Mouse (Mus musculus): ENCODE results near the gene Cfap99.

Cfap99 gene

GRCm38 (mm10) chr5:34288154-34288716 lies at the start of gene Cfap99, which contains the start of gene Zfyve28:
Cfap99 (plus strand) TSS chr5:34288600.
Zfyve28 (minus strand) TSS chr5:34288449.
- DNase-seq (ENCODE audit: low spot score): peak; percentile 94

- peak; percentile 62 for DNase-seq (ENCODE audit: low spot score)
These were observed 46.0 kb upstream of the Cfap99 start for GRCm38 (mm10) chr5:34242224-34242963.

- no peak for DNase-seq (ENCODE audit: low spot score)
These were observed 45.3 kb upstream of the Cfap99 start for GRCm38 (mm10) chr5:34243062-34243461.

GRCm38 (mm10) chr5:34246443-34246842 lies 42.0 kb upstream of the Cfap99 start:
- no peak for DNase-seq (ENCODE audit: low spot score)

GRCm38 (mm10) chr5:34249132-34249531 lies 39.3 kb upstream of the Cfap99 start:
- DNase-seq (ENCODE audit: low spot score): no peak

GRCm38 (mm10) chr5:34250090-34250489 lies 38.3 kb upstream of the Cfap99 start:
- peak; percentile 23 for DNase-seq (ENCODE audit: low spot score)

GRCm38 (mm10) chr5:34251794-34252193 lies 36.6 kb upstream of the Cfap99 start:
- peak; percentile 67 for DNase-seq (ENCODE audit: low spot score)

- peak; percentile 49 for DNase-seq (ENCODE audit: low spot score)
These were observed 36.0 kb upstream of the Cfap99 start for GRCm38 (mm10) chr5:34252307-34252966.

GRCm38 (mm10) chr5:34252967-34253519 lies 35.4 kb upstream of the Cfap99 start:
- DNase-seq (ENCODE audit: low spot score): peak; percentile 55

- DNase-seq (ENCODE audit: low spot score): no peak
These were observed 34.1 kb upstream of the Cfap99 start for GRCm38 (mm10) chr5:34254309-34254708.

- peak; percentile 28 for DNase-seq (ENCODE audit: low spot score)
These were observed 33.2 kb upstream of the Cfap99 start for GRCm38 (mm10) chr5:34255189-34255588.

- no peak for DNase-seq (ENCODE audit: low spot score)
These were observed 29.1 kb upstream of the Cfap99 start for GRCm38 (mm10) chr5:34259172-34259816.

- no peak for DNase-seq (ENCODE audit: low spot score)
These were observed 22.3 kb upstream of the Cfap99 start for GRCm38 (mm10) chr5:34266065-34266464.

- no peak for DNase-seq (ENCODE audit: low spot score)
These were observed 19.0 kb upstream of the Cfap99 start for GRCm38 (mm10) chr5:34269197-34269920.

- no peak for DNase-seq (ENCODE audit: low spot score)
These were observed 18.4 kb upstream of the Cfap99 start for GRCm38 (mm10) chr5:34269921-34270465.

- peak; percentile 58 for DNase-seq (ENCODE audit: low spot score)
These were observed 16.7 kb upstream of the Cfap99 start for GRCm38 (mm10) chr5:34271743-34272142.

- DNase-seq (ENCODE audit: low spot score): no peak
These were observed 15.1 kb upstream of the Cfap99 start for GRCm38 (mm10) chr5:34273251-34273681.

GRCm38 (mm10) chr5:34274268-34274667 lies 14.1 kb upstream of the Cfap99 start:
- DNase-seq (ENCODE audit: low spot score): no peak

- DNase-seq (ENCODE audit: low spot score): no peak
These were observed 13.6 kb upstream of the Cfap99 start for GRCm38 (mm10) chr5:34274676-34275293.

GRCm38 (mm10) chr5:34276191-34276590 lies 12.2 kb upstream of the Cfap99 start:
- DNase-seq (ENCODE audit: low spot score): no peak

GRCm38 (mm10) chr5:34276746-34277145 lies 11.7 kb upstream of the Cfap99 start:
- DNase-seq (ENCODE audit: low spot score): no peak
